ENCODE assay signal across 22 mouse cellular contexts in genomic region chr7:117388284-117388988, GRCm38 (mm10). TPM values are rescaled to one million over a fixed set of nuclear protein-coding genes. Genes with fewer than 3 reads are reported as not detected.
A peak's percentile ranks its signal among the peaks of the same experiment; 100 is the strongest.
DNase-seq lines count a peak whose midpoint lies in the region; ATAC-seq and TF ChIP-seq lines count a peak whose summit lies in the region.
"Had no signal": no experiment of that assay in that cellular context is flagged by ENCODE, and none has a peak within 500 bp of the region (broad histone marks: within the 10 kb centered on the region; RNA-seq: fewer than 3 reads in every experiment).

No protein-coding gene starts in this region.

- peak overlapping the region; percentile 91 for H3K27ac ChIP-seq in kidney, adult 2 months (ENCODE audit: insufficient read depth, low read depth, low read length)
- no peak overlapping the region for H3K27ac ChIP-seq in kidney, embryonic 14.5 days (ENCODE audit: low read depth, low read length)
- no peak overlapping the region for H3K27ac ChIP-seq in liver, embryonic 12.5 days
- no peak overlapping the region for H3K27ac ChIP-seq in intestine, embryonic 16.5 days (ENCODE audit: low read length)
- H3K27ac ChIP-seq: embryonic facial prominence, embryonic 10.5 days; gastrocnemius, adult 2 months; heart, embryonic 13.5 days; hindbrain, embryonic 12.5 days had no signal

- TF ChIP-seq CTCF in kidney, adult 2 months (conservative IDR thresholded peaks at IDR 0.05; ENCODE audit: insufficient read depth, insufficient read length, low read depth, low read length), result no peak

- peaks cover 29% of the 10 kb centered on the region; the same call in 1 of the 2 replicates for H3K4me1 ChIP-seq in kidney, adult 2 months (ENCODE audit: control insufficient read depth, insufficient read depth, low read length)
- peaks cover under 1% of the 10 kb centered on the region; the same call in 1 of the 2 replicates for H3K4me1 ChIP-seq in kidney, embryonic 14.5 days (ENCODE audit: control insufficient read depth, insufficient read depth, low read length)
- peaks cover 49% of the 10 kb centered on the region for H3K4me1 ChIP-seq in liver, embryonic 12.5 days
- H3K4me1 ChIP-seq in intestine, embryonic 16.5 days (ENCODE audit: control insufficient read depth, insufficient read depth, low read length), result peaks cover 2% of the 10 kb centered on the region
- H3K4me1 ChIP-seq: embryonic facial prominence, embryonic 10.5 days; hindbrain, embryonic 12.5 days had no signal

- H3K9ac ChIP-seq in kidney, embryonic 14.5 days (ENCODE audit: low read depth, low read length), result no peak overlapping the region
- H3K9ac ChIP-seq in liver, embryonic 12.5 days, result no peak overlapping the region
- no peak overlapping the region for H3K9ac ChIP-seq in intestine, embryonic 16.5 days (ENCODE audit: low read depth, low read length)
- H3K9ac ChIP-seq: heart, embryonic 13.5 days; hindbrain, embryonic 12.5 days had no signal

- WGBS in kidney, adult 2 months, result 60% methylated on average over 9 of the region's 9 CpGs
- 67% methylated on average over 9 of the region's 9 CpGs for WGBS in kidney, embryonic 14.5 days
- 48% methylated on average over 9 of the region's 9 CpGs for WGBS in liver, embryonic 12.5 days (ENCODE audit: insufficient replicate concordance)
- 65% methylated on average over 9 of the region's 9 CpGs for WGBS in intestine, embryonic 16.5 days

- peak; percentile 81 for DNase-seq in kidney, adult 2 months
- no peak for DNase-seq in liver
- DNase-seq in embryo, embryonic 10.5 days (ENCODE audit: low spot score), result no peak
- no peak for DNase-seq in thymus, postnatal 0 days (ENCODE audit: low spot score)
- DNase-seq: adrenal gland, postnatal 10 days; cerebellum, adult 11 months; cerebellum, adult 8-10 months; cerebellum, postnatal 14 days; gastrocnemius, adult 2 months; gastrocnemius, postnatal 25 days; heart, adult 11 months; heart, postnatal 36 days had no signal

- no peaks in the 10 kb centered on the region for H3K27me3 ChIP-seq in kidney, adult 2 months (replicated peaks; ENCODE audit: control insufficient read depth, insufficient read depth, low read length)
- no peaks in the 10 kb centered on the region for H3K27me3 ChIP-seq in kidney, embryonic 14.5 days (ENCODE audit: control insufficient read depth, insufficient read depth, low read length)
- H3K27me3 ChIP-seq in liver, embryonic 12.5 days (replicated peaks), result no peaks in the 10 kb centered on the region
- no peaks in the 10 kb centered on the region for H3K27me3 ChIP-seq in intestine, embryonic 16.5 days (replicated peaks; ENCODE audit: control insufficient read depth, insufficient read depth, low read length)
- H3K27me3 ChIP-seq: heart, embryonic 13.5 days; hindbrain, embryonic 12.5 days had no signal

- H3K9me3 ChIP-seq in kidney, embryonic 14.5 days (ENCODE audit: control insufficient read depth, low read length), result no peaks in the 10 kb centered on the region
- H3K9me3 ChIP-seq in liver, embryonic 12.5 days (replicated peaks), result no peaks in the 10 kb centered on the region
- no peaks in the 10 kb centered on the region for H3K9me3 ChIP-seq in intestine, embryonic 16.5 days (ENCODE audit: control insufficient read depth, low read length)
- H3K9me3 ChIP-seq: embryonic facial prominence, embryonic 10.5 days; heart, embryonic 13.5 days; hindbrain, embryonic 12.5 days had no signal

- no peak for ATAC-seq in kidney, embryonic 14.5 days (ENCODE audit: low FRiP score, low TSS enrichment)
- 0 out of 2 replicates have a peak, but pooled peaks have one; percentile 51 for ATAC-seq in liver, embryonic 12.5 days
- peak; percentile 86 for ATAC-seq in intestine, embryonic 16.5 days
- ATAC-seq in megakaryocyte, adult 5-6 weeks (ENCODE audit: poor library complexity, severe bottlenecking), result peak; percentile 34; the same call in 1 of the 2 replicates
- ATAC-seq: forebrain, embryonic 14.5 days; hindbrain, embryonic 16.5 days had no signal

- no peak for TF ChIP-seq POLR2A in kidney, adult 2 months (IDR thresholded peaks at IDR 0.05; ENCODE audit: low read depth, low read length)

- no peak overlapping the region for H3K4me2 ChIP-seq in kidney, embryonic 14.5 days (replicated peaks; ENCODE audit: low read depth, low read length)
- peak overlapping the region; percentile 2; the same call in 1 of the 2 replicates for H3K4me2 ChIP-seq in liver, embryonic 12.5 days
- no peak overlapping the region for H3K4me2 ChIP-seq in intestine, embryonic 16.5 days (ENCODE audit: low read depth, low read length)
- H3K4me2 ChIP-seq: heart, embryonic 13.5 days; hindbrain, embryonic 12.5 days had no signal

- no peak overlapping the region for H3K4me3 ChIP-seq in kidney, adult 2 months (ENCODE audit: insufficient read depth, low read depth, low read length)
- no peak overlapping the region for H3K4me3 ChIP-seq in kidney, embryonic 14.5 days (ENCODE audit: low read length)
- H3K4me3 ChIP-seq in liver, embryonic 12.5 days, result no peak overlapping the region
- H3K4me3 ChIP-seq in intestine, embryonic 16.5 days (ENCODE audit: low read length), result no peak overlapping the region
- H3K4me3 ChIP-seq: embryonic facial prominence, embryonic 10.5 days; gastrocnemius, adult 2 months; heart, embryonic 13.5 days; hindbrain, embryonic 12.5 days had no signal

- no peaks in the 10 kb centered on the region for H3K36me3 ChIP-seq in kidney, adult 2 months (ENCODE audit: control insufficient read depth, insufficient read depth, low read length)
- no peaks in the 10 kb centered on the region for H3K36me3 ChIP-seq in kidney, embryonic 14.5 days (ENCODE audit: control insufficient read depth, insufficient read depth, low read length)
- no peaks in the 10 kb centered on the region for H3K36me3 ChIP-seq in liver, embryonic 12.5 days
- no peaks in the 10 kb centered on the region for H3K36me3 ChIP-seq in intestine, embryonic 16.5 days (ENCODE audit: control insufficient read depth, insufficient read depth, low read length)
- H3K36me3 ChIP-seq: embryonic facial prominence, embryonic 10.5 days; heart, embryonic 13.5 days; hindbrain, embryonic 12.5 days had no signal

RNA-seq across cellular contexts. Expression of gene Xylt1, which starts 7.7 kb away (rescaled TPM):
- 5.9 and 6.1 TPM in 2 replicates for polyA plus RNA-seq in kidney, adult 2 months (2012; rRNA removed)
- polyA plus RNA-seq in kidney, embryonic 14.5 days (2014; fragmentation: Nextera tagmentation; extraction: Ambion mirVana), result 3.7 and 4.6 TPM in 2 replicates
- polyA plus RNA-seq in liver, embryonic 12.5 days (2016; fragmentation: Nextera tagmentation; extraction: Ambion mirVana), result 0.53 and 0.58 TPM in 2 replicates
- polyA plus RNA-seq in intestine, embryonic 16.5 days (2015; fragmentation: Nextera tagmentation; extraction: Ambion mirVana), result 0.48 and 0.50 TPM in 2 replicates
- 26.8 and 27.9 TPM in 2 replicates for total RNA-seq in megakaryocyte, adult 5-6 weeks (2015)
- 13.7 and 23.3 TPM in 2 replicates for total RNA-seq in megakaryocyte, adult 5-6 weeks (2017)
- polyA plus RNA-seq in thymus, postnatal 0 days (2015; fragmentation: Nextera tagmentation; extraction: Ambion mirVana), result 0.92 and 1.1 TPM in 2 replicates
- polyA plus RNA-seq: C2C12 had no signal
